Mouse (Mus musculus) c-Kit-positive CD71-negative TER-119-negative erythroid progenitor cells, embryonic 14.5 days (primary cell): ENCODE data around the gene Smlr1.

Experiments used
- DNase-seq: peaks from one replicate; pipeline ENCODE4 v3.0.0-alpha.2; 2013; ENCODE audit warnings: low read depth

Gene Smlr1

DNA sequence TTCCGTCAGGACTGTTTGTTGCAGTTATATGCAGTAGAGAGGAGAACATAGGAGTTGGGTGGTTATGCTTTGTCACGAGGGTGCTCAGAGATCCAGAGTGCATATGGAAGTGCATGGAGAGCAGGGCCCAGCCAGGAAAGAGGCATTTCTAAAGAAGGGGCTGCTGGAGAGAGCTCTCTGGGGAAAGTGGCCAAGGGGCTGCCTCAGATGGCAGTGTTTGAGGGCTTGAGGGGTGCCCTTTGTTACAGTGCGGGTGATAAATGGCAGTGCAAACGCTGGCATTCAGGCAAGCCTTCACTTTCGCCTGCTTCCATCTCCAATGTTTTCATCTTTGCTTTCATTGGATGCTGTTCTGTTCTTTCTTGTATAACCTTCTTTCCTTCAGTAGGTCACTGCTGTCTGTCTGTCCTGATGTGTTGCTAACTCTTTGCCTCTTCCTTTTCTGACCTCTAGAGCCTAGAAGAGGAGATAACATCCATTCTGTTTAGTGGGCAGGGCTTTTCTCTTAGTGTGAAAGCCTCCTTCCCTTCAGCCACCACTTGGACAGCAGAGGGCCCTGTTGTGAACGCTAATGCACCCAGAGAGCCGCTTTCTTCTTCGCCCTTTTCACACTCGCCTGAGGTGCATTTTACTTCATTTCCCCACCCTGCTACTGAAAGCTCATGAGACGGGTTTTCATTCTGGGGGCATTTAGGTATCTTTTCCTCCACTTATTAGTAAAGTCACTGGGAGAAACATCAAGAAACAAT, 36.6 kb downstream of the Smlr1 start:
- DNase-seq: no peak

DNA sequence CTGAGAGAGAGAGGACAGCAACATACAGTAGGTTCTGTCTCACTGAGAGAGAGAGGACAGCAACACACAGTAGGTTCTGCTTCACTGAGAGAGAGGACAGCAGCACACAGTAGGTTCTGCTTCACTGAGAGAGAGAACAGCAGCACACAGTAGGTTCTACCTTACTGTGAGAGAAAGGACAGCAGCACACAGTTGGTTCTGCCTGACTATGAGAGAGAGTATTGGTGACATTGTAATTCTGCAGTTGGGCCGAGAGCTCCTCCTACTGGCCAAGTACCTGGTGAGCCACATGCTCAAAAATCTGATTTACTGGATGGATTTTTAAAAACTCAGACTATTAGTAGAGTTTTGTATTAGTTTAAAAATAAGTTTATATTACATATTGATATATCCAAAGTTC, 47.6 kb downstream of the Smlr1 start:
- peak; percentile 40 for DNase-seq

DNA sequence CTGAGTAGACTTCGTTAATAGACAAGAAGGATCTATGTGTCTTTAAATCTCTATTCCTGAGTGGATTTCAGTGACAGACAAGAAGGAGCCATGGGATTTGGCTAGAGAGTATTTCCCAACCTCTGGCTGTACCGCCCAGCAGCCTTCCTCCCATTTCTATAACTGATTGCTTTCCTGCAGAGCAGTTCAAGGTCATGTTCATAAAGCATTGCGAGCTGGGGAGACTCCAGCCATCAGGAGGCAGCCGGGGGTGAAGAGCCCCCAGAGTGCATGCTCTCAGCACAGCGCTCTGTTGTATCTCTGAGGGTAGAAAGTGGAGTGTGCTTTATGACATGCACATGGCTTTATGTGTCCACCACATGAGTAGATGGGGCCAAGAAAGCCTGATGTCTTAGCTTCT, 53.3 kb downstream of the Smlr1 start:
- DNase-seq: no peak

DNA sequence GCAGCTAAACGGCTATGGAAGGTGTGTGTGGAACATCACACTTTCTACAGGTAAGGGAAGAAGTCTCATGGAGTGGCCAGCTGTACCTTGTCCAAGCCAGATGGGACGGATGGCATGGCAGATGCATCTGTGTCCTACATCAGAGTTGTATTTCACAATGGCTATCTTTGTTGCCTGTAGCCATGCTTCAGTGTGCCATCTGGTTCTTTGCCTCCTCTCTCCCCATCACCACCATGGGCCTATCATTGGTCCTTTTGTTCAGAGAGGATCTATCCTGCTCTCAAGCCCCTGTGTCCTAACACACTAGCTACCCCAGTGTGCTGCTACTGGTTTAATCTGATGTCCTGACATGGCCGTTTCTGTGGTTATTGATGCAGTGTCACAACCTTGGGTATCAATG, 56.4 kb downstream of the Smlr1 start:
- DNase-seq: no peak
